Mouse (Mus musculus) C2C12 (cell line): Measurements from ENCODE around the gene Fam161b.

Source experiments
- CTCF ChIP-seq: IDR thresholded peaks from one replicate; pipeline ENCODE4 v1.5.1; 2011; ENCODE audit not compliant: control insufficient read depth, insufficient read depth, insufficient read length
- FOSL1 ChIP-seq: IDR thresholded peaks from one replicate; pipeline ENCODE4 v1.8.0; 2011; ENCODE audit warnings: mild to moderate bottlenecking, low read length; ENCODE audit not compliant: poor library complexity, insufficient read depth, severe bottlenecking
- MAX ChIP-seq: IDR thresholded peaks from one replicate; pipeline ENCODE4 v1.6.1; 2011; ENCODE audit warnings: mild to moderate bottlenecking, control low read depth
- MYOD1 ChIP-seq: IDR thresholded peaks from one replicate; pipeline ENCODE4 v1.6.1; 2011; ENCODE audit warnings: low read depth; ENCODE audit not compliant: control insufficient read depth, insufficient read length
- USF1 ChIP-seq: IDR thresholded peaks from one replicate; pipeline ENCODE4 v1.6.1; 2011; ENCODE audit warnings: low read depth, mild to moderate bottlenecking, control low read depth, moderate library complexity

DNA sequence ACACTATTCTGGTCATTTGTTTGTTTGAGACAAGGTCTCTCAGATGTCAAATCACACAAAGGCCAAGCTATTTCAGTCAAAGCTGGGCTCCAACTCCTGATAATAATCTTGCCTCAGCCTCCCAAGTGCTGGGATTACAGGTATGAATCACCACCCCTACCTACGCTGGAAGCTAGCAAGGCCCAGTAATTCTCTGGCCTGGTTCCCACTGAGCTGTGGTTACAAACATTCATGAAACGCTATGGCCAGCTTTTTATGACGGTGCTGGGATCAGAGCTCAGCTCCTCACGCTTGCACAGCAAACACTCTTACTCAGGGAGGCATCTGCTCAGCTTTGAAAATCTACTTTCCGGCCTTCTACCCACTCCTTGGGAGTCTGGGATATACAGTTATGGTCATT, 32.2 kb upstream of the Fam161b start:
- TF ChIP-seq MAX (no peak), CTCF (no peak), MYOD1 (no peak), USF1 (no peak), FOSL1 (no peak)
